Mouse (Mus musculus) lung, embryonic 15.5 days (tissue): Measurements from ENCODE around the gene Cnih1. TPM values are rescaled to one million over a fixed set of nuclear protein-coding genes. Genes with fewer than 3 reads are reported as not detected.

ENCODE experiments used
- ATAC-seq: fragments of 200-750 bp; cut with Nextera tagmentation; 2 replicates; pipeline ENCODE4 v1.8.0; 2017; ENCODE audit warnings: moderate number of reproducible peaks, borderline replicate concordance; ENCODE audit not compliant: low FRiP score, low TSS enrichment; ENCODE audit errors: extremely low read depth
- H3K27ac ChIP-seq: fragments of 300-500 bp; sonication (generic); 2 replicates; pipeline ENCODE4 v1.5.1; 2015; ENCODE audit warnings: moderate library complexity, mild to moderate bottlenecking, inconsistent platforms
- H3K27me3 ChIP-seq: fragments of 300-500 bp; sonication (generic); 2 replicates; pipeline ENCODE4 v1.6.1; 2015; ENCODE audit warnings: inconsistent platforms
- H3K36me3 ChIP-seq: fragments of 300-500 bp; sonication (generic); 2 replicates; pipeline ENCODE4 v1.6.1; 2015; ENCODE audit warnings: inconsistent platforms
- H3K4me1 ChIP-seq: fragments of 300-500 bp; sonication (generic); 2 replicates; pipeline ENCODE4 v1.6.1; 2015; ENCODE audit warnings: inconsistent platforms
- H3K4me2 ChIP-seq: fragments of 300-500 bp; sonication (generic); 2 replicates; pipeline ENCODE4 v1.6.1; 2015; ENCODE audit warnings: inconsistent platforms, mild to moderate bottlenecking, moderate library complexity
- H3K4me3 ChIP-seq: fragments of 300-500 bp; sonication (generic); 2 replicates; pipeline ENCODE4 v1.5.1; 2015; ENCODE audit warnings: mild to moderate bottlenecking, inconsistent platforms
- H3K9ac ChIP-seq: fragments of 300-500 bp; sonication (generic); 2 replicates; pipeline ENCODE4 v1.6.1; 2015; ENCODE audit warnings: inconsistent platforms
- H3K9me3 ChIP-seq: fragments of 300-500 bp; sonication (generic); 2 replicates; pipeline ENCODE4 v1.6.1; 2016; ENCODE audit warnings: inconsistent platforms
- WGBS: fragments of 180-500 bp; shearing (Covaris S2); methylation state at CpG from one replicate; pipeline ENCODE4 v1.1.7; 2015; 5-methylcytosine and 5-hydroxymethylcytosine counted together
- polyA plus RNA-seq: library from polyadenylated mRNA; unstranded; fragments of >200 nt; fragmentation: Nextera tagmentation; extraction: Ambion mirVana; gene quantifications from 2 replicates; pipeline ENCODE4 v1.2.1, GENCODE M21; 2015

Gene Cnih1
- polyA plus RNA-seq, 1 experiment from 2014 or later: 182 TPM

- no peaks in the 10 kb centered on the region for H3K9me3 ChIP-seq
- no peak for ATAC-seq
- H3K4me3 ChIP-seq: no peak overlapping the region
- no peak overlapping the region for H3K27ac ChIP-seq
- H3K4me2 ChIP-seq: no peak overlapping the region
- WGBS: 92% methylated on average over 8 of the region's 8 CpGs
- H3K36me3 ChIP-seq: peaks cover 36% of the 10 kb centered on the region
- peaks cover 14% of the 10 kb centered on the region for H3K4me1 ChIP-seq
- no peaks in the 10 kb centered on the region for H3K27me3 ChIP-seq
- no peak overlapping the region for H3K9ac ChIP-seq
These were observed 28.9 kb upstream of the Cnih1 start for GRCm38 (mm10) chr14:46816916-46817622.

DNA sequence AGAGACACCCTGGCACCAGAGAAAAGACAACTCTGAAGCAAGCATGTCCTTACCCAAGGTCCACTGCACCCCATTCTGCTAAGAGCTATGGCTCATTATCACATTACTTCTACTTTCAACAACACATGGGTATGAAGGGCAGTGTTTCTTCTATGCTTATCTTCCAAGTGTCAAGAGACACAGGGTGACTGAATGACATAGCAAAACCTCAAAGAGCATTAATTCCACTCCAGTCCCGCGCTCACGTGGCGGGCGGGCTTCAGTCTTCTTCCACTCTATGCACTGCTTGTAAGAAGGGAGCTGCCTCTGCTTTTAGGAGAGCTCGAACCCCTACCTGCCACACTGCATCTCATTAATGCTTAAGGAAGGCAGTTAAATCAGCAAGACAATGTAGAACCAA, 27.4 kb upstream of the Cnih1 start:
- Histone ChIP-seq H3K9me3 (no peaks in the 10 kb centered on the region), H3K4me2 (no peak overlapping the region), H3K9ac (no peak overlapping the region), H3K27me3 (no peaks in the 10 kb centered on the region), H3K27ac (no peak overlapping the region), H3K4me3 (no peak overlapping the region), H3K4me1 (peaks cover 9% of the 10 kb centered on the region), H3K36me3 (peaks cover 47% of the 10 kb centered on the region)
- WGBS: 88% methylated on average over 6 of the region's 6 CpGs
- no peak for ATAC-seq

DNA sequence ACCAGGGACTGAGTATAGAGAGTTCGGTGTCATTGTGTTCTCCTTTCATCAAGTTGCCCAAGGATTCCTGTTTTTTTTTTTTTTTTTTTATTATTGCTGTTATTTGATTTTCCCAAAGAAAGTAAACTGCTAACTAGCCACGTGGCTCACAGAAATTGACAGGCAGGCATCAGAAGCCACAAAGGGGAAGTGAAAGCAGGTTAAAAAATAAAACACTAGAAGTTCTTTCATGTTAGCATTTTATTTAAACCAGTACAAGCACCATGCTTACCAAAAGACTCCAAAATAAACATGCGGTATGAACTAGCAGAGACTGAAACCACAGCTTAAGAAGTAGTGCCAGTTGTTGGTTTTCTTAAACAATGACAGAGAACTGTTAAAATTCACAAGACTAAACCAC, 19.7 kb upstream of the Cnih1 start:
- 75% methylated on average over 3 of the region's 3 CpGs for WGBS

DNA sequence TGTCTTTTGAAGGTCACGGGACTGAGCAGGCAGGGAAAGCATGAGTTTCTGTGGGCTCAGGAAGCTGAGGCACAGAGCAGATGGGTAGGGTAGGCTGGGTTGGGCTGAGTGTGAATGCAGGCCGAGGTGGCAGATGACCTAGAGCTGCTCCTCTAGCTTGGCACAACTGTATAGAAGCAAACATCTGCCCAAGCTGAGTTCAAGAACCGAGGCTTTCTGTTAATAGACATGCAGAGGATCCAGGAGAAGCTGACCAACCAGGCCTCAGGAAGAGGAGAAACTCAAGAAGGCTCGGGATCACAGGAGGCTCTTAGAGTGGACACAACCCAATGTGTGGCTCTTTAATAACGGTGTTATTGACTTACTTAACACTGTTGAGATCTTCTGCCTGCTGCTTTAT, 18.0 kb upstream of the Cnih1 start:
- Histone ChIP-seq H3K4me2 (no peak overlapping the region), H3K4me3 (no peak overlapping the region), H3K9ac (no peak overlapping the region), H3K27me3 (no peaks in the 10 kb centered on the region), H3K36me3 (peaks cover 21% of the 10 kb centered on the region), H3K27ac (no peak overlapping the region), H3K4me1 (no peaks in the 10 kb centered on the region; the same call in 1 of the 2 replicates), H3K9me3 (no peaks in the 10 kb centered on the region)
- WGBS: 79% methylated on average over 5 of the region's 5 CpGs
- no peak for ATAC-seq

More for the DNA sequence above, 19.7 kb upstream of the Cnih1 start:
- Histone ChIP-seq H3K27me3 (no peaks in the 10 kb centered on the region), H3K4me3 (no peak overlapping the region), H3K4me2 (no peak overlapping the region), H3K36me3 (peaks cover 34% of the 10 kb centered on the region), H3K4me1 (no peaks in the 10 kb centered on the region; the same call in 1 of the 2 replicates), H3K27ac (no peak overlapping the region), H3K9me3 (no peaks in the 10 kb centered on the region), H3K9ac (no peak overlapping the region)
- ATAC-seq: no peak

- no peak overlapping the region for H3K4me2 ChIP-seq
- H3K4me1 ChIP-seq: no peaks in the 10 kb centered on the region; the same call in 1 of the 2 replicates
- H3K4me3 ChIP-seq: no peak overlapping the region
- 96% methylated on average over 1 of the region's 1 CpGs for WGBS
- no peak overlapping the region for H3K27ac ChIP-seq
- H3K9me3 ChIP-seq: no peaks in the 10 kb centered on the region
- H3K36me3 ChIP-seq: 0 out of 2 replicates have a peak, but pooled peaks cover 2% of the 10 kb centered on the region
- no peak for ATAC-seq
- no peak overlapping the region for H3K9ac ChIP-seq
- H3K27me3 ChIP-seq: no peaks in the 10 kb centered on the region
These were observed 15.6 kb upstream of the Cnih1 start for GRCm38 (mm10) chr14:46803791-46804190.

- ATAC-seq: no peak
- no peaks in the 10 kb centered on the region for H3K27me3 ChIP-seq
- H3K27ac ChIP-seq: no peak overlapping the region
- no peak overlapping the region for H3K4me3 ChIP-seq
- H3K36me3 ChIP-seq: 0 out of 2 replicates have a peak, but pooled peaks cover 2% of the 10 kb centered on the region
- no peaks in the 10 kb centered on the region for H3K9me3 ChIP-seq
- H3K4me2 ChIP-seq: no peak overlapping the region
- H3K4me1 ChIP-seq: no peaks in the 10 kb centered on the region; the same call in 1 of the 2 replicates
- H3K9ac ChIP-seq: no peak overlapping the region
- 80% methylated on average over 4 of the region's 4 CpGs for WGBS
These were observed 15.0 kb upstream of the Cnih1 start for GRCm38 (mm10) chr14:46803259-46803658.

GRCm38 (mm10) chr14:46800684-46801345, 12.6 kb upstream of the Cnih1 start:
- Histone ChIP-seq H3K27ac (no peak overlapping the region), H3K4me1 (no peaks in the 10 kb centered on the region; the same call in 1 of the 2 replicates), H3K27me3 (no peaks in the 10 kb centered on the region), H3K36me3 (no peaks in the 10 kb centered on the region), H3K9me3 (no peaks in the 10 kb centered on the region), H3K9ac (no peak overlapping the region), H3K4me3 (no peak overlapping the region), H3K4me2 (no peak overlapping the region)
- WGBS: 73% methylated on average over 3 of the region's 3 CpGs
- ATAC-seq: no peak

DNA sequence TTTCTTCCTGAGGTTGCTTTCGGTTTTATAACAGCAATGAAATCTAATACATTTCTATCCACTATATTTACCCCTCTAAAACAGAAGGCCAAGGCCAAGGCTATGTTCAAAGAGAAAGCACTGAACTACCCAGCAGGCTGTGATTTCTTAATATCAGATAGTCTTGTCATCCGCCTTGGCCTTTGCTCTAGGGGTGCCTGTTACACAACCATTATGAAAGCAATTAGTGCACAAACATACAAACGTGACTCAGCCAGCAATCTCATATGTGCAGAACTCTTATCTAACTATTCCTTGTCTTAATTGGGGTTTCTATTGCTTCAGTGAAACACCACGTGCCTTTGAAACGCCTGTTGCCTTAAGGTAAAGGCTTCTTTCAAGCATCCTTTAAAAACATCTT, 5.9 kb upstream of the Cnih1 start:
- Histone ChIP-seq H3K9me3 (no peaks in the 10 kb centered on the region), H3K4me2 (no peak overlapping the region), H3K4me1 (no peaks in the 10 kb centered on the region), H3K36me3 (no peaks in the 10 kb centered on the region), H3K4me3 (no peak overlapping the region), H3K27me3 (no peaks in the 10 kb centered on the region), H3K27ac (no peak overlapping the region), H3K9ac (no peak overlapping the region)
- no peak for ATAC-seq
- 73% methylated on average over 5 of the region's 5 CpGs for WGBS

- Histone ChIP-seq H3K4me3 (no peak overlapping the region), H3K4me1 (peaks cover 10% of the 10 kb centered on the region), H3K27ac (no peak overlapping the region), H3K9me3 (no peaks in the 10 kb centered on the region), H3K36me3 (no peaks in the 10 kb centered on the region), H3K9ac (no peak overlapping the region), H3K27me3 (no peaks in the 10 kb centered on the region), H3K4me2 (no peak overlapping the region)
- 90% methylated on average over 6 of the region's 6 CpGs for WGBS
- ATAC-seq: no peak
These were observed 2.5 kb upstream of the Cnih1 start for GRCm38 (mm10) chr14:46790723-46791122.

DNA sequence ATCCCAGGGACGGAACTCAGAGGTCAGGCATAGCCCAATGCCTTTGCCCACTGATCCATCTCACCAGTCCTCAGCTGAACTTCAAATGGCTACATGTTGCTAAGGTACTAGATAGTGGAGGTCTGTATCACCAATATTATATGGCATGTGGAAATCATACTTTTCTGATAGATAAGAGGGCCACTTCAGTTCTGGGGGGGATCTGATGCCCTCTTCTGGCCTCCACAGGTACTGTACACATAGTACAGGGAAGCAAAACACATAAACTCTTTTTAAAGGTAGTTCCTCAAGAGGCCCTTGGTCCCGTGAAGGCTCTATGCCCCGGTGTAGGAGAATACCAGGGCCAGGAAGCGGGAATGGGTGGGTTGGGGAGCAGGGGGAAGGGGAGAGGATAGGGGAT, 2.1 kb upstream of the Cnih1 start:
- H3K36me3 ChIP-seq: no peaks in the 10 kb centered on the region
- H3K9me3 ChIP-seq: no peaks in the 10 kb centered on the region
- ATAC-seq: no peak
- H3K27ac ChIP-seq: no peak overlapping the region
- no peak overlapping the region for H3K9ac ChIP-seq
- no peak overlapping the region for H3K4me3 ChIP-seq
- H3K4me2 ChIP-seq: no peak overlapping the region
- H3K4me1 ChIP-seq: peaks cover 10% of the 10 kb centered on the region
- 61% methylated on average over 4 of the region's 4 CpGs for WGBS
- H3K27me3 ChIP-seq: no peaks in the 10 kb centered on the region

GRCm38 (mm10) chr14:46788505-46788901, 292 bp upstream of the Cnih1 start:
- peaks cover 3% of the 10 kb centered on the region; the same call in 1 of the 2 replicates for H3K36me3 ChIP-seq
- peak overlapping the region; percentile 56 for H3K4me2 ChIP-seq
- H3K27ac ChIP-seq: peak overlapping the region; percentile 96; the same call in 1 of the 2 replicates
- WGBS: 13% methylated on average over 8 of the region's 8 CpGs
- H3K9ac ChIP-seq: no peak overlapping the region; the same call in 1 of the 2 replicates
- peaks cover 10% of the 10 kb centered on the region for H3K4me1 ChIP-seq
- no peaks in the 10 kb centered on the region for H3K27me3 ChIP-seq
- H3K9me3 ChIP-seq: no peaks in the 10 kb centered on the region
- ATAC-seq: no peak
- peak overlapping the region; percentile 96 for H3K4me3 ChIP-seq

DNA sequence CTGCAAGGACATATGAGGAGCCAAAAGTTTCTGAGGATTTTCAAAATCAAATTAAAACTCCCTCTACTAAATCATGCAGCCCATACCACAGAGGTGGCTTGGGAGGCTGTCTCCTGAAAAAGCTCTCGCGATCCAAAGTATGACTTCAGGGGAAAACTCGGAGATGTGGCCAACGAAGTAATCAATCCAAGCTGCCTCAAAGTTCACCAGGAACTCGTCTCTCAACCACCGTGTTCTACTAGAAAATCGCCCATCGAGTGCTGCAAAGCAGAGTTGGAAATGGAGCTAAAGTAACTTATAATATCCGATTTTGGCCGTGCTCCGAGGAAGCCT, 791 bp downstream of the Cnih1 start:
- under 1% methylated on average over 11 of the region's 11 CpGs for WGBS

More for the DNA sequence above, 791 bp downstream of the Cnih1 start:
- Histone ChIP-seq H3K9me3 (no peaks in the 10 kb centered on the region), H3K4me3 (peak overlapping the region; percentile 96), H3K27ac (peak overlapping the region; percentile 96), H3K27me3 (no peaks in the 10 kb centered on the region), H3K4me2 (peak overlapping the region; percentile 56), H3K4me1 (peaks cover 10% of the 10 kb centered on the region), H3K9ac (peak overlapping the region; percentile 96), H3K36me3 (peaks cover 13% of the 10 kb centered on the region; the same call in 1 of the 2 replicates)
- ATAC-seq: no peak
